Mouse (Mus musculus) lung, embryonic 14.5 days (tissue): ENCODE measurements at regions not wholly inside any gene's neighbourhood (a gene's known extent, or its start where the extent isn't known, plus 50 kb on each side); places are given as distances from the start of the nearest gene placed in this dataset.

Experiments used
- ATAC-seq: fragments of 200-750 bp; cut with Nextera tagmentation; 2 replicates; pipeline ENCODE4 v1.8.0; 2017; ENCODE audit warnings: mild to moderate bottlenecking, moderate TSS enrichment, moderate library complexity; ENCODE audit not compliant: insufficient read depth
- DNase-seq: peaks from one replicate; pipeline ENCODE4 v3.0.0-alpha.2; 2015
- H3K27ac ChIP-seq: fragments of 300-500 bp; sonication (generic); 2 replicates; pipeline ENCODE4 v1.5.1; 2014; ENCODE audit warnings: low read depth, mild to moderate bottlenecking, moderate library complexity
- H3K27me3 ChIP-seq: fragments of 300-500 bp; sonication (generic); 2 replicates; pipeline ENCODE4 v1.6.1; 2014; ENCODE audit warnings: low read length, control low read depth; ENCODE audit not compliant: insufficient read depth
- H3K36me3 ChIP-seq: fragments of 300-500 bp; sonication (generic); 2 replicates; pipeline ENCODE4 v1.6.1; 2014; ENCODE audit warnings: control low read depth; ENCODE audit not compliant: insufficient read depth
- H3K4me1 ChIP-seq: fragments of 300-500 bp; sonication (generic); 2 replicates; pipeline ENCODE4 v1.6.1; 2014; ENCODE audit warnings: antibody characterized with exemption, control low read depth; ENCODE audit not compliant: insufficient read depth
- H3K4me2 ChIP-seq: fragments of 300-500 bp; sonication (generic); 2 replicates; pipeline ENCODE4 v1.6.1; 2014; ENCODE audit warnings: mild to moderate bottlenecking
- H3K4me3 ChIP-seq: fragments of 300-500 bp; sonication (generic); 2 replicates; pipeline ENCODE4 v1.5.1; 2014; ENCODE audit warnings: low read depth, low read length
- H3K9ac ChIP-seq: fragments of 300-500 bp; sonication (generic); 2 replicates; pipeline ENCODE4 v1.6.1; 2014
- H3K9me3 ChIP-seq: fragments of 300-500 bp; sonication (generic); 2 replicates; pipeline ENCODE4 v1.6.1; 2016; ENCODE audit warnings: low read depth, low read length, control low read depth
- CTCF ChIP-seq: IDR thresholded peaks from 2 replicates; pipeline ENCODE4 v1.5.1; 2016; ENCODE audit warnings: antibody characterized with exemption, low read depth
- WGBS: fragments of 180-500 bp; shearing (Covaris S2); extraction: QIAGEN DNeasy Blood & Tissue Kit; methylation state at CpG from one replicate; pipeline ENCODE4 v1.1.7; 2014; 5-methylcytosine and 5-hydroxymethylcytosine counted together

- WGBS: 73% methylated on average over 1 of the region's 1 CpGs
- H3K27me3 ChIP-seq: no peaks in the 10 kb centered on the region
- H3K4me1 ChIP-seq: no peaks in the 10 kb centered on the region
- no peak for TF ChIP-seq CTCF
- no peak for DNase-seq
- no peaks in the 10 kb centered on the region for H3K36me3 ChIP-seq
- no peak overlapping the region for H3K4me2 ChIP-seq
- H3K9me3 ChIP-seq: no peaks in the 10 kb centered on the region
- no peak overlapping the region for H3K27ac ChIP-seq
- no peak overlapping the region for H3K9ac ChIP-seq
- no peak overlapping the region for H3K4me3 ChIP-seq
- no peak for ATAC-seq
Observed at GRCm38 (mm10) chrX:93048967-93049754, 237.1 kb upstream of the Arx start.

- ATAC-seq (no peak), DNase-seq (no peak)
- no peak overlapping the region for H3K9ac ChIP-seq
- H3K4me1 ChIP-seq: no peaks in the 10 kb centered on the region
- TF ChIP-seq CTCF: no peak
- no peak overlapping the region for H3K4me3 ChIP-seq
- no peaks in the 10 kb centered on the region for H3K36me3 ChIP-seq
- H3K4me2 ChIP-seq: no peak overlapping the region
- H3K9me3 ChIP-seq: no peaks in the 10 kb centered on the region
- 77% methylated on average over 3 of the region's 3 CpGs for WGBS
- H3K27ac ChIP-seq: no peak overlapping the region
- no peaks in the 10 kb centered on the region for H3K27me3 ChIP-seq
Observed at GRCm38 (mm10) chrX:93049755-93050143, 236.5 kb upstream of the Arx start.

- Histone ChIP-seq H3K4me2 (no peak overlapping the region), H3K4me1 (no peaks in the 10 kb centered on the region), H3K27ac (no peak overlapping the region), H3K9ac (no peak overlapping the region), H3K36me3 (no peaks in the 10 kb centered on the region), H3K4me3 (no peak overlapping the region), H3K9me3 (no peaks in the 10 kb centered on the region), H3K27me3 (no peaks in the 10 kb centered on the region)
- no peak for DNase-seq
- no peak for ATAC-seq
- TF ChIP-seq CTCF: no peak
- 77% methylated on average over 4 of the region's 4 CpGs for WGBS
Observed at GRCm38 (mm10) chrX:93059533-93059932, 226.7 kb upstream of the Arx start.

- no peak for ATAC-seq
- H3K27ac ChIP-seq: no peak overlapping the region
Observed at GRCm38 (mm10) chrX:93068884-93069283, 217.4 kb upstream of the Arx start.

GRCm38 (mm10) chrX:93069569-93070289, 216.5 kb upstream of the Arx start:
- Histone ChIP-seq H3K4me1 (no peaks in the 10 kb centered on the region), H3K27ac (no peak overlapping the region), H3K27me3 (no peaks in the 10 kb centered on the region), H3K4me3 (no peak overlapping the region), H3K36me3 (no peaks in the 10 kb centered on the region), H3K9me3 (no peaks in the 10 kb centered on the region), H3K9ac (no peak overlapping the region), H3K4me2 (peak overlapping the region; percentile 29; the same call in 1 of the 2 replicates)
- WGBS: 11% methylated on average over 13 of the region's 13 CpGs
- DNase-seq: peak; percentile 88
- TF ChIP-seq CTCF: peak; percentile 75
- ATAC-seq: peak; percentile 60; the same call in 1 of the 2 replicates

More at GRCm38 (mm10) chrX:93068884-93069283, 217.4 kb upstream of the Arx start:
- Histone ChIP-seq H3K4me1 (no peaks in the 10 kb centered on the region), H3K9me3 (no peaks in the 10 kb centered on the region), H3K9ac (no peak overlapping the region), H3K36me3 (no peaks in the 10 kb centered on the region), H3K4me2 (no peak overlapping the region), H3K4me3 (no peak overlapping the region), H3K27me3 (no peaks in the 10 kb centered on the region)
- peak; percentile 3 for DNase-seq
- no peak for TF ChIP-seq CTCF
- WGBS: 50% methylated on average over 7 of the region's 7 CpGs

GRCm38 (mm10) chrX:93070290-93070611, 216.0 kb upstream of the Arx start:
- H3K4me2 ChIP-seq: no peak overlapping the region; the same call in 1 of the 2 replicates
- no peak overlapping the region for H3K9ac ChIP-seq
- WGBS: 55% methylated on average over 5 of the region's 5 CpGs

GRCm38 (mm10) chrX:93088976-93089375, 197.3 kb upstream of the Arx start:
- TF ChIP-seq CTCF: no peak
- no peak overlapping the region for H3K9ac ChIP-seq
- no peak for DNase-seq
- ATAC-seq: no peak
- 34% methylated on average over 3 of the region's 3 CpGs for whole genome bisulfite sequencing
- no peaks in the 10 kb centered on the region for H3K27me3 ChIP-seq
- no peak overlapping the region for H3K4me3 ChIP-seq
- no peaks in the 10 kb centered on the region for H3K4me1 ChIP-seq
- H3K36me3 ChIP-seq: no peaks in the 10 kb centered on the region
- no peak overlapping the region for H3K4me2 ChIP-seq
- H3K27ac ChIP-seq: no peak overlapping the region
- no peaks in the 10 kb centered on the region for H3K9me3 ChIP-seq

More at GRCm38 (mm10) chrX:93070290-93070611, 216.0 kb upstream of the Arx start:
- DNase-seq (no peak), ATAC-seq (no peak)
- H3K27me3 ChIP-seq: no peaks in the 10 kb centered on the region
- no peak overlapping the region for H3K27ac ChIP-seq
- no peaks in the 10 kb centered on the region for H3K36me3 ChIP-seq
- no peaks in the 10 kb centered on the region for H3K9me3 ChIP-seq
- no peaks in the 10 kb centered on the region for H3K4me1 ChIP-seq
- no peak for TF ChIP-seq CTCF
- no peak overlapping the region for H3K4me3 ChIP-seq
